Mouse (Mus musculus) neutrophil, adult 59 days (primary cell): ENCODE measurements around the gene Cstad. TPM values are rescaled to one million over a fixed set of nuclear protein-coding genes. Genes with fewer than 3 reads are reported as not detected.

Experiments
- total RNA-seq, 2 experiments: library from RNA; stranded (reverse); gene quantifications; 1 replicate in 1 of 2; 2 replicates in 1 of 2; pipeline ENCODE4 v1.2.4; 2023

Gene Cstad
- total RNA-seq = under 1 TPM in 1 of 2 experiments, not detected in 1; 0.64 TPM

GRCm38 (mm10) chr2:30594641-30595379, at the start of gene Cstad:
Gene Cstad, plus strand, starts transcription at chr2:30595040.

Other genes starting within 250 kb of the Cstad start
- gene Sh3glb2, start 235.7 kb upstream of the Cstad start, total RNA-seq = 10 to 100 TPM; 14.6 to 16.0 TPM
- 1 to 10 TPM; 5.9 to 7.6 TPM for gene Miga2, start 230.8 kb upstream of the Cstad start, total RNA-seq
- gene Dolpp1, start 202.8 kb upstream of the Cstad start, total RNA-seq = 10 to 100 TPM; 10.8 to 12.6 TPM
- gene Crat, start 179.2 kb upstream of the Cstad start, total RNA-seq = 10 to 100 TPM; 31.9 to 36.0 TPM
- 100 to 1,000 TPM in 1 of 2 experiments, 10 to 100 TPM in 1; 96.5 to 101 TPM for gene Ptpa, start 179.0 kb upstream of the Cstad start, total RNA-seq
- gene Ier5l, start 120.8 kb upstream of the Cstad start, total RNA-seq = 1 to 10 TPM in 1 of 2 experiments, under 1 TPM in 1; 0.76 to 1.9 TPM
- gene 1700001O22Rik, start 208.6 kb downstream of the Cstad start, total RNA-seq = not detected
- gene Ntmt1, start 212.8 kb downstream of the Cstad start, total RNA-seq = 10 to 100 TPM; 14.3 to 14.7 TPM
- 10 to 100 TPM; 26.0 to 28.5 TPM for gene Asb6, start 235.3 kb downstream of the Cstad start, total RNA-seq
- gene Prrx2, start 239.9 kb downstream of the Cstad start, total RNA-seq = under 1 TPM in 1 of 2 experiments, not detected in 1; 0.35 TPM